Mouse (Mus musculus): Measurements from ENCODE around the gene Foxred2.

DNA sequence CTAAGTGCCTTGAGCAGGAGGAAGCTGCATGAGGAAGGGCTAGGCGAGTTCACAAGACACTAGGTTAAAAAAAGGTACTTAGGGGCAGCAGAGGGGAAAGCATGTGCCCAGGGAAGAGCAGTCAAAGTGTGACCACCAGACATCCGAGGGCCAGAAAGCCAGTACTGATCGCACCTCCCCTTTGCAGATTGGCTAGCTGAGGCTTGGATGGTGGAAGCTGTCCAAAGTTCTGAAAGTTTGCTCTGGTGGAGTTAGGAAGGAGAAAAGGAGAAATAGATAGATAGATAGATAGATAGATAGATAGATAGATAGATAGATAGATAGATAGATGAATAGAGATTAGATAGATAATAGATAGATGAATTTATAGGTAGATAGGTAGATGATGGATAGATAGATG is 26.9 kb upstream of the Foxred2 start:
- no peak for TF ChIP-seq POLR2A (IDR thresholded peaks at IDR 0.05; ENCODE audit: insufficient read depth, low read length)
- no peak for TF ChIP-seq CTCF (IDR thresholded peaks at IDR 0.05; ENCODE audit: low read depth, low read length)

All from ES-Bruce4 (cell line).